Mouse (Mus musculus) v-Abl transformed pro-B cells (cell line): ENCODE measurements around the gene Mier3.
"Not testable (repeated sequence)": the region's sequence is repeated elsewhere in the genome, so short reads cannot be mapped to it uniquely, and the experiment has no call there.

Source experiments
- in situ Hi-C, 2 experiments: fragments of 400-800 bp; cut with MboI; formaldehyde crosslinking; loops; one replicate each; pipeline ENCODE4 v1.15.1; 2025; ENCODE audit not compliant: unreplicated experiment in 2 of 2

The Mier3 gene

GRCm38 (mm10) chr13:111686522-111687284, 5.9 kb downstream of the Mier3 start:
- in situ Hi-C loops: loop anchor here in 1 of 2 experiments (10.0 kb wide), 1 partner anchor 112 kb away; no protein-coding TSS in a partner anchor

- in situ Hi-C loops: loop anchor here in 1 of 2 experiments (10.0 kb wide), 1 partner anchor 113 kb away; no protein-coding TSS in a partner anchor
Observed at GRCm38 (mm10) chr13:111687285-111687781, 6.6 kb downstream of the Mier3 start.

GRCm38 (mm10) chr13:111703396-111703795, 22.6 kb downstream of the Mier3 start:
- in situ Hi-C loops: no loop called here

GRCm38 (mm10) chr13:111703952-111704351, 23.2 kb downstream of the Mier3 start:
- in situ Hi-C loops: not testable (repeated sequence)

GRCm38 (mm10) chr13:111710531-111710930, 29.8 kb downstream of the Mier3 start:
- in situ Hi-C loops: no loop called here

- in situ Hi-C loops: no loop called here
Observed at GRCm38 (mm10) chr13:111719726-111720125, 38.9 kb downstream of the Mier3 start.

- in situ Hi-C loops: loop anchor here in 1 of 2 experiments (5.0 to 25.0 kb wide), 3 partner anchors 242 to 938 kb away; partner anchors contain the start of genes Ddx4 and Slc38a9
Observed at GRCm38 (mm10) chr13:111724811-111725164, 44.0 kb downstream of the Mier3 start.

GRCm38 (mm10) chr13:111725165-111726077, 44.6 kb downstream of the Mier3 start:
- in situ Hi-C loops: loop anchor here in 1 of 2 experiments (5.0 to 25.0 kb wide), 3 partner anchors 243 to 937 kb away; partner anchors contain the start of genes Ddx4 and Slc38a9

GRCm38 (mm10) chr13:111726898-111727297, 46.1 kb downstream of the Mier3 start:
- in situ Hi-C loops: loop anchor here in 1 of 2 experiments (5.0 to 25.0 kb wide), 3 partner anchors 245 to 935 kb away; partner anchors contain the start of genes Ddx4 and Slc38a9

GRCm38 (mm10) chr13:111741204-111741990, 60.6 kb downstream of the Mier3 start:
- in situ Hi-C loops: loop anchor here (5.0 to 25.0 kb wide), 8 partner anchors 164 to 1357 kb away; partner anchors contain the start of genes Ddx4 (in 1 of the 2), Plk2 (in 1 of the 2) and Slc38a9 (in 1 of the 2)

GRCm38 (mm10) chr13:111741991-111742615, 61.3 kb downstream of the Mier3 start:
- in situ Hi-C loops: loop anchor here (5.0 to 25.0 kb wide), 8 partner anchors 165 to 1357 kb away; partner anchors contain the start of genes Ddx4 (in 1 of the 2), Plk2 (in 1 of the 2) and Slc38a9 (in 1 of the 2)

GRCm38 (mm10) chr13:111744233-111745000, 63.6 kb downstream of the Mier3 start:
- in situ Hi-C loops: loop anchor here (5.0 to 25.0 kb wide), 8 partner anchors 167 to 1360 kb away; partner anchors contain the start of genes Ddx4 (in 1 of the 2), Plk2 (in 1 of the 2) and Slc38a9 (in 1 of the 2)

GRCm38 (mm10) chr13:111745216-111745615, 64.4 kb downstream of the Mier3 start:
- in situ Hi-C loops: loop anchor here (5.0 to 25.0 kb wide), 8 partner anchors 168 to 1360 kb away; partner anchors contain the start of genes Ddx4 (in 1 of the 2), Plk2 (in 1 of the 2) and Slc38a9 (in 1 of the 2)

- in situ Hi-C loops: loop anchor here (5.0 to 25.0 kb wide), 8 partner anchors 170 to 1362 kb away; partner anchors contain the start of genes Ddx4 (in 1 of the 2), Plk2 (in 1 of the 2) and Slc38a9 (in 1 of the 2)
Observed at GRCm38 (mm10) chr13:111746831-111747230, 66.1 kb downstream of the Mier3 start.

- in situ Hi-C loops: loop anchor here (5.0 to 25.0 kb wide), 8 partner anchors 171 to 1364 kb away; partner anchors contain the start of genes Ddx4 (in 1 of the 2), Plk2 (in 1 of the 2) and Slc38a9 (in 1 of the 2)
Observed at GRCm38 (mm10) chr13:111748301-111749062, 67.7 kb downstream of the Mier3 start.

GRCm38 (mm10) chr13:111753321-111753720, 72.5 kb downstream of the Mier3 start:
- in situ Hi-C loops: loop anchor here (10.0 to 25.0 kb wide), 3 partner anchors 934 to 1284 kb away; partner anchors contain the start of genes Cdc20b (in 2 of the 2) and Gpx8 (in 2 of the 2)

- in situ Hi-C loops: loop anchor here (10.0 to 25.0 kb wide), 3 partner anchors 932 to 1282 kb away; partner anchors contain the start of genes Cdc20b (in 2 of the 2) and Gpx8 (in 2 of the 2)
Observed at GRCm38 (mm10) chr13:111755377-111755776, 74.6 kb downstream of the Mier3 start.
